Mouse (Mus musculus) neural tube, embryonic 14.5 days (tissue): ENCODE results near the gene Hepacam2. TPM values are rescaled to one million over a fixed set of nuclear protein-coding genes. Genes with fewer than 3 reads are reported as not detected.

Experiments
- ATAC-seq: fragments of 200-750 bp; cut with Nextera tagmentation; 2 replicates; pipeline ENCODE4 v1.8.0; 2017; ENCODE audit warnings: low read depth, mild to moderate bottlenecking, moderate TSS enrichment, moderate library complexity
- H3K27ac ChIP-seq: fragments of 300-500 bp; sonication (generic); 2 replicates; pipeline ENCODE4 v1.5.1; 2014; ENCODE audit warnings: low read depth, mild to moderate bottlenecking, control low read depth, low read length, moderate library complexity, mixed read lengths
- H3K27me3 ChIP-seq: fragments of 300-500 bp; sonication (generic); 2 replicates; pipeline ENCODE4 v1.6.1; 2014; ENCODE audit warnings: low read length; ENCODE audit not compliant: control insufficient read depth, insufficient read depth
- H3K36me3 ChIP-seq: fragments of 300-500 bp; sonication (generic); 2 replicates; pipeline ENCODE4 v1.6.1; 2014; ENCODE audit warnings: low read length, mixed read lengths; ENCODE audit not compliant: control insufficient read depth, insufficient read depth
- H3K4me1 ChIP-seq: fragments of 300-500 bp; sonication (generic); 2 replicates; pipeline ENCODE4 v1.6.1; 2014; ENCODE audit warnings: low read length; ENCODE audit not compliant: control insufficient read depth, insufficient read depth
- H3K4me2 ChIP-seq: fragments of 300-500 bp; sonication (generic); 2 replicates; pipeline ENCODE4 v1.6.1; 2014; ENCODE audit warnings: mild to moderate bottlenecking, low read depth, low read length, control low read depth
- H3K4me3 ChIP-seq: fragments of 300-500 bp; sonication (generic); 2 replicates; pipeline ENCODE4 v1.5.1; 2014; ENCODE audit warnings: low read depth, low read length, control low read depth, mixed read lengths
- H3K9ac ChIP-seq: fragments of 300-500 bp; sonication (generic); replicated peaks from 2 replicates; pipeline ENCODE4 v1.6.1; 2014; ENCODE audit warnings: low read depth, mild to moderate bottlenecking, control low read depth, low read length, mixed read lengths
- H3K9me3 ChIP-seq: fragments of 300-500 bp; sonication (generic); 2 replicates; pipeline ENCODE4 v1.6.1; 2016; ENCODE audit warnings: low read length; ENCODE audit not compliant: control insufficient read depth
- WGBS: fragments of 180-500 bp; shearing (Covaris S2); extraction: QIAGEN DNeasy Blood & Tissue Kit; methylation state at CpG from one replicate; pipeline ENCODE4 v1.1.7; 2014; 5-methylcytosine and 5-hydroxymethylcytosine counted together
- polyA plus RNA-seq: library from polyadenylated mRNA; unstranded; fragments of >200 nt; fragmentation: Nextera tagmentation; extraction: Ambion mirVana; gene quantifications from 2 replicates; pipeline ENCODE4 v1.2.1, GENCODE M21; 2014

Gene Hepacam2
- polyA plus RNA-seq, result 1.2 and 1.4 TPM in 2 replicates

DNA sequence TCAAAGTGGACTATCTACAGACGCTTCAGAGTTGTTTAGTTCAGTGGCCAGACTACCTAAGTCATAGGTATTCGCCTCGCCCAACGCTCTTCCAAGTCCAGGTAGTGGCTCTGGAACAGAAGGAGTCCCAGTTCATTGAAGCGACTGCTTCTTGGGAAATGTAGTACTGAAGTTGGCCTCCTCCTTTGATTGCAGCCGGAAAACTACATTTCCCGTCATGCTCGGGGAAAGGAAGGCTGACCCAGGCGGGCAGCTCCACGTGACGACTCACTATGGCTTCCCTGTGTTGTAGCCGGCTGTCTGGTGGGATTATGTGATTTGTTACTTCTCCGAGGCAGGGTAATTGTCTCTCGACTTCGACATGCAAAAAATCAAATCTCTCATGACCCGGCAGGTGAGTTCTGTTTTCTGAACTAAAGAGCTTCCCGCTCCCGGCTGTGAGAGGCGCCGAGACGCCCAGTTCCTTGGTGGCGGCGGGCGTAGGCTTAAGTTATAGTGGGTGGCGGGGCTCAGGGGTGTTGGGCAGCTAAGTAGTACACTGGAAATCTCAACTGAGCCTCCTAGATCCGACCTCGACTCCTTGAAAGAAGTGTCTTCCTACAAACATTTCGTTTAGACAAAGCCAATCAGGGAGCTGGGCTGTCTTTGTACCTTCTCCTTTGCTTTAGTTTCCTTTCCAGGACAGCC lies at the start of gene Hepacam2, which contains the start of gene Vps50:
TSS of gene Hepacam2 (minus strand) at position 137 of the 687 bp plus-strand sequence.
TSS of gene Vps50 (plus strand) at position 221 of the 687 bp plus-strand sequence.
- Histone ChIP-seq H3K4me3 (peak within 1 kb of the TSS; percentile 76), H3K4me1 (0 out of 2 replicates have a peak, but pooled peaks cover 3% of the 10 kb centered on the region), H3K27me3 (no peaks in the 10 kb centered on the region), H3K9me3 (no peaks in the 10 kb centered on the region), H3K4me2 (peak within 1 kb of the TSS; percentile 85), H3K9ac (peak within 1 kb of the TSS; percentile 58), H3K36me3 (no peaks in the 10 kb centered on the region), H3K27ac (no peak within 1 kb of the TSS)
- peak; percentile 99 for ATAC-seq
- under 1% methylated on average over 28 of the region's 28 CpGs for WGBS

DNA sequence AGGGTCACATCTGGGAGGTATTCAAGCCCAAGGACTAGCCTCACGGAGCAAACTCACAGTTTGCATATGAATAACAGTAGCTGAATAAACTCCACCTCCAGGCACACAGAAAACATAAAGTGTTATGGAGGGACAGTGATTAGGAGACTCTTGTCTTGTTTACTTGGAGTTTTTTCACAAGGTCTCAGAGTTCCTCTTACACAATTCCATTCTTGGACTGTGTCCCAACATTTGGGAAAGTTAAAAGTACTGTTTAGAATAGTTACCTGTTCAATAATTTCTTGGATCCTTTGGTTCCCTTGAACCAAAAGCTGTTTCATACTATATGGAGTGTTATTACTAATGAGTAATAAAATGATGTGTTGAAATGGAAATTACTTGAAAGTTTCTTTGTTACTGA lies 46.9 kb upstream of the Hepacam2 start:
- Histone ChIP-seq H3K27me3 (no peaks in the 10 kb centered on the region), H3K4me3 (no peak overlapping the region), H3K4me1 (no peaks in the 10 kb centered on the region), H3K4me2 (no peak overlapping the region), H3K9ac (no peak overlapping the region), H3K36me3 (no peaks in the 10 kb centered on the region), H3K27ac (no peak overlapping the region), H3K9me3 (no peaks in the 10 kb centered on the region)
- no peak for ATAC-seq
- WGBS, result 35% methylated on average over 1 of the region's 1 CpGs

DNA sequence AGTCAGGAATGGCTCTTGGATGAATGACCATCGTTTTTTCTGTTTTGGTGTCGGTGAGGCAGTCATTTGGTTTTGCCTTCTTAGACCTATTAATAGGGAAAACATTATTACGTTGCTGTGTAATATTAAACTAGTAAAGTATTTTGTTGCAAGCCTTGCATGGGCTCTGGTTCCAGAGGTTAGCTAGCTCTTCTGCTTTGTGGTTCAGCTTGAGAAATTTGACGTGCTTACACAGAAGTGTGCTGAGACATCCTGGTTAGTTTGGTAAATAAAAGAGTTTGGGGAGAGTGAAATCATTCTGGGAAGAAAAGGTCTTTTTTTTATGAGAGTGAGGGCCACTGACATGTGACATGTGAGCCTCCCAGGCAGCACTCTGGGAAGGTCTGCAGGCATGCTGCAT lies 45.8 kb upstream of the Hepacam2 start:
- no peak overlapping the region for H3K4me2 ChIP-seq
- no peaks in the 10 kb centered on the region for H3K9me3 ChIP-seq
- H3K27me3 ChIP-seq, result no peaks in the 10 kb centered on the region
- no peak overlapping the region for H3K4me3 ChIP-seq
- no peaks in the 10 kb centered on the region for H3K4me1 ChIP-seq
- no peaks in the 10 kb centered on the region for H3K36me3 ChIP-seq
- ATAC-seq, result no peak
- no peak overlapping the region for H3K27ac ChIP-seq
- H3K9ac ChIP-seq, result no peak overlapping the region
- WGBS, result 93% methylated on average over 4 of the region's 4 CpGs

DNA sequence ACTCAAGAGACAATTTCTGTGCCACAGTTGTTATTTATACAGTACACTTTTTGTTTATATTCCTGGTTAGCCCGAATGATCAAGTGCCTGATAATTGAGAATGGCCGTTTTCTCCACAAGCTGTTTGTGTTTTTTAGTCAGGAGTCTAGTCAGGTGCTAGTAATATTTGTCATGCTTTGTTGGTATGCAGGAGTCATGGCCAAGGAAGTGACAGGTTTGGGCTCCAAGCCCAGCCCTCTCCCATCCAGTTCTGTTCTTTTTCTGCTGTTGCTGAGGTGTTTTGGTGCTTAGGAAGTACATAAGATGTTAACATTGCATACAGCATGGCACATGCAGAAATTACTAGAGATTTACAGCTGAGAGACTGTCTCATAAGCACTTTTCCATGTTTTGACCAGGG lies 41.4 kb upstream of the Hepacam2 start:
- Histone ChIP-seq H3K27me3 (no peaks in the 10 kb centered on the region), H3K4me3 (no peak overlapping the region), H3K27ac (no peak overlapping the region), H3K4me2 (no peak overlapping the region), H3K9ac (no peak overlapping the region), H3K36me3 (0 out of 2 replicates have a peak, but pooled peaks cover 3% of the 10 kb centered on the region), H3K9me3 (no peaks in the 10 kb centered on the region), H3K4me1 (no peaks in the 10 kb centered on the region)
- 73% methylated on average over 2 of the region's 2 CpGs for WGBS
- peak; percentile 44; the same call in 1 of the 2 replicates for ATAC-seq

DNA sequence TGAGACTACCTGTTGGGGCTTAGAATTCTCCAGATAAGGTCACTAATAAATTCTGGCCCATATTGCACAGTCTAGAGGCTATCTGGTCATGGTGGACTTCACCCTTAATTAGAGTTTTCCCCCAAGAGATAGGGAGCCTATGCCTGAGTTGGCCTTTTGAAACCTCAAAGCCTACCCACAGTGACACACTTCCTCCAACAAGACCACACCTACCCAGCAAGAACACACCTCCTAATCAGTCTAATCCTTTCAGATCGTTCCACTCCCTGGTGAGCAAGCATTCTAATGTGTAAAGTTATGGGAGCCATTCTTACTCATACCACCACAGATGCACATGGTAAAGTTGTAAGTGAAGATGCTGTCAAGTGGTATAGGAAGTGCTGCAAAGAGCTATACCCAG lies 38.0 kb upstream of the Hepacam2 start:
- Histone ChIP-seq H3K4me3 (no peak overlapping the region), H3K4me1 (no peaks in the 10 kb centered on the region), H3K27me3 (no peaks in the 10 kb centered on the region), H3K4me2 (no peak overlapping the region), H3K9me3 (no peaks in the 10 kb centered on the region), H3K27ac (no peak overlapping the region), H3K9ac (no peak overlapping the region), H3K36me3 (0 out of 2 replicates have a peak, but pooled peaks cover 3% of the 10 kb centered on the region)
- WGBS, result 85% methylated on average over 1 of the region's 1 CpGs
- no peak for ATAC-seq

DNA sequence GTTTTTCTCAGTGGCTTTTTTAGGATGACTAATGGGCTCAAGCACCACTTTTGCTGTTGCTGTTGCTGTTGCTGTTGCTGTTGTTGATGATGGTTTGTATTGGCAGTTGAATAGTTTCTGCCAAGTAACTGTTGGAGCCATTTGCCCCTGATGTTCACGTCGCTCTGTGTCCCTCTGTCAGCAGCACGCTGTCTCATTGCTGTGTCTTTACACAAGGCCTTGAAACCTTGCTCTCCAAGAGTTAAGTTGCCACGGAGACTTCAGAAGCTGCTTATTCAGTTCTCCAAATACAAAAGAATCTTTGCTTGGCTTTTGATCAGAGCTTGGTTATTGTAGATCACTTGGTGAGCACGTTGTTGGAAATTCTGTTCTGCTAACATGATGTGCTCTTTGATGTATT lies 33.3 kb upstream of the Hepacam2 start:
- H3K9ac ChIP-seq, result no peak overlapping the region
- 0 out of 2 replicates have a peak, but pooled peaks cover under 1% of the 10 kb centered on the region for H3K36me3 ChIP-seq
- H3K4me2 ChIP-seq, result no peak overlapping the region
- no peak overlapping the region for H3K4me3 ChIP-seq
- no peak for ATAC-seq
- H3K27ac ChIP-seq, result no peak overlapping the region
- H3K4me1 ChIP-seq, result no peaks in the 10 kb centered on the region
- no peaks in the 10 kb centered on the region for H3K9me3 ChIP-seq
- 11% methylated on average over 5 of the region's 5 CpGs for WGBS
- no peaks in the 10 kb centered on the region for H3K27me3 ChIP-seq

DNA sequence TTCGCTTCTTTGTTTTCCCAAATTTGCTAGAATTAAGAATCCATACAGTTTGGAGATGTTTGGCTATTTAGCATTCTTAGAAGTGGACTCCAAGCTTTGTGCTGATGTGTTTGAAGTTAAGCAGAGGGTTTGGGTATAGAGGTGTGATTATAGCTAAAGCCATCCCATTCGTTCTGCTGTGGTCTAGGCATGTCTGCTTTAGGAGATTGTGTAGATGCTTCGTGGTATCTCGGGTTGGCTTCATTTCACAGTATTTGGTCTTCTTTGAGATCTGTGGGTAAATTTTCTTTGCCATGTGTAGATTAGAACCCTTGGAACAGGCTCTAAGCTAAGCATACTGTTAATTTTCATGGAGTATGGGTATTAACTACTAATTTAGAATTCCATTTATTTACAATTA lies 30.1 kb upstream of the Hepacam2 start:
- H3K36me3 ChIP-seq, result no peaks in the 10 kb centered on the region
- no peak for ATAC-seq
- no peak overlapping the region for H3K4me3 ChIP-seq
- no peak overlapping the region for H3K27ac ChIP-seq
- no peak overlapping the region for H3K4me2 ChIP-seq
- 95% methylated on average over 4 of the region's 4 CpGs for WGBS
- H3K9ac ChIP-seq, result no peak overlapping the region
- no peaks in the 10 kb centered on the region for H3K9me3 ChIP-seq
- no peaks in the 10 kb centered on the region for H3K27me3 ChIP-seq
- H3K4me1 ChIP-seq, result no peaks in the 10 kb centered on the region

DNA sequence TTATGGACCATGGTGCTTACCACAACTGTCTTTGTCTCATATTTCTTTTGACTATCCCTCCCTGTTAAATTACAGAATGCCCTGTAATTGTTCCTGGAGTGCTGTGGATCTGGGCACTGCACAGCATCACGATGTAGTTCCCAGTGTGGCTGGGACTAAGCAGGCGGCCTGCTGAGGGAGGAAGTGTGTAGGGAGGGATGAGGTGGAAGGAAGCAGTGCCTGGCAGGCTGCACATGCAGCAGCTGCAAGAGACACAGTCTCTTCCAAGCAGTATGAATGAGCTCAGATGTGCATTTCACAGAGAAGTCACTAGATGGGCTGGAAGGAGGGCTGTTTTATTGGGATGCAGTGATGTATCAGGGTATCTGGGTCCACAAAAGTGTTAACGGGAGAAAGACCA lies 14.5 kb upstream of the Hepacam2 start:
- H3K9me3 ChIP-seq, result no peaks in the 10 kb centered on the region
- H3K4me2 ChIP-seq, result no peak overlapping the region
- H3K4me1 ChIP-seq, result peaks cover 3% of the 10 kb centered on the region
- no peak overlapping the region for H3K27ac ChIP-seq
- H3K4me3 ChIP-seq, result no peak overlapping the region
- no peaks in the 10 kb centered on the region for H3K36me3 ChIP-seq
- ATAC-seq, result peak; percentile 80
- no peaks in the 10 kb centered on the region for H3K27me3 ChIP-seq
- H3K9ac ChIP-seq, result no peak overlapping the region
- 32% methylated on average over 3 of the region's 3 CpGs for WGBS

DNA sequence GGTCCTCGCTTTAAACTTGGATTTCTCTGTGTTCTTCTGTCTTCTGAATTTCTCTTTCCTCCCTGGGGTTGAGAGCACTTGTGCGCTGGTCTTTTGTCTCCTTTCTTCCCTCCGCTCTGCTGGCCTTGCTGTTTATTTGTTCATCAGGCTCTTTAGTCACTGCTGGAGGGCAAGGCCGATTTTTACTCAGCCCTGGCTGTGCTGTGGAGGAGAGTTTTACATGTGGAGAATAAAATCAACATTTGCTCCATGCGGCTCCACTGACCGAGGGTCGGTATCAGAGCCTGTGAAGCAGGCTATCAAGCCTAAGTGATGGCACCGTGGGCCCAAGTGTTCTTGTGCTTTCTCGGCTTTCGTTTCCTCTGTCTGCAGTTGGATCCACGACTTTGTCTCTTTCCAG lies 13.5 kb upstream of the Hepacam2 start:
- Histone ChIP-seq H3K36me3 (no peaks in the 10 kb centered on the region), H3K9ac (peak overlapping the region; percentile 39; the same call in 1 of the 2 replicates), H3K4me2 (peak overlapping the region; percentile 35; the same call in 1 of the 2 replicates), H3K27ac (peak overlapping the region; percentile 60), H3K9me3 (no peaks in the 10 kb centered on the region), H3K4me1 (peaks cover 3% of the 10 kb centered on the region), H3K4me3 (no peak overlapping the region), H3K27me3 (no peaks in the 10 kb centered on the region)
- WGBS, result 28% methylated on average over 11 of the region's 11 CpGs
- ATAC-seq, result peak; percentile 25; the same call in 1 of the 2 replicates
